Comparison of ENCODE assay signal across 8 mouse cellular contexts in the genomic region with DNA sequence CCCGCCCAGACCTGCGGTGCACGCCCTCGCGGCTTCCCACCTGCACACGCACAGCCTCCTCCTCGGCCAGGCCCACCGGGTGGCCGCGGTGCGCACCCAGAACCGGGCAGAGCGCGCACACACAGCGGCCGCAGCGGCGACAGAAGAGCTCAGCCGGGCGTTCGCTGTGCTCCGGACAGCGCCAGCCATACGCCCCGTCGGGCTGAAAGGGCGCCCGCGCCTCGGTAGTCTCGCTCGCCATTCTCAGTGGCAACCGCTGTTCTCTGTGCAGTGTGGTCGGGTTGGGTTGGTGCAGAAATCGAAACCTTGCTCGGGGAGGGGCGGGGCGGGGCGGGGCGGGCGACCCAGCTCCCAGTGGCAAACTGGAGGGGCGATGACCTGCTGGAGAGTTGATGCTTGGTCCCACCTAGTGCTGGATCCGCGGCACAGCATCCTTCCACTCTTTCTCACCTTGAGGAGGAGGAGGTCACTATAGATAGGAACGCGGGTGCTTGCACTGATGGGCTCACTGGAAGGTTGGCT. TPM values are rescaled to one million over a fixed set of nuclear protein-coding genes. Genes with fewer than 3 reads are reported as not detected.
DNase-seq lines count a peak whose midpoint lies in the region; ATAC-seq and TF ChIP-seq lines count a peak whose summit lies in the region.

A gene (minus strand): TSS at position 302 of the 522 bp plus-strand sequence.

- peak within 1 kb of the TSS; percentile 46 for H3K9ac ChIP-seq in hindbrain, embryonic 12.5 days
- H3K9ac ChIP-seq in liver, embryonic 11.5 days (ENCODE audit: low read depth, low read length), result peak within 1 kb of the TSS; percentile 70

- in situ Hi-C loops in Patski (cut with MboI; ENCODE audit: low pct_unique_long_range_greater_than_20kb), result no loop called here

- no peaks in the 10 kb centered on the region for H3K27me3 ChIP-seq in Patski
- peaks cover 66% of the 10 kb centered on the region for H3K27me3 ChIP-seq in erythroblast, embryonic 14.5 days (ENCODE audit: control insufficient read depth)
- H3K27me3 ChIP-seq in hindbrain, embryonic 12.5 days, result peaks cover 60% of the 10 kb centered on the region
- peaks cover 35% of the 10 kb centered on the region for H3K27me3 ChIP-seq in liver, embryonic 11.5 days (replicated peaks; ENCODE audit: control insufficient read depth, insufficient read depth, low read length)

- H3K4me2 ChIP-seq in hindbrain, embryonic 12.5 days (replicated peaks), result peak within 1 kb of the TSS; percentile 66
- peak within 1 kb of the TSS; percentile 97 for H3K4me2 ChIP-seq in liver, embryonic 11.5 days

- no peak within 1 kb of the TSS for H3K27ac ChIP-seq in hindbrain, embryonic 12.5 days
- H3K27ac ChIP-seq in liver, embryonic 11.5 days (ENCODE audit: low read depth, low read length), result peak within 1 kb of the TSS; percentile 67

- peaks cover 18% of the 10 kb centered on the region for H3K4me1 ChIP-seq in erythroblast, embryonic 14.5 days (ENCODE audit: control insufficient read depth)
- peaks cover 16% of the 10 kb centered on the region for H3K4me1 ChIP-seq in hindbrain, embryonic 12.5 days
- H3K4me1 ChIP-seq in liver, embryonic 11.5 days (replicated peaks; ENCODE audit: control insufficient read depth, insufficient read depth, low read length), result peaks cover 21% of the 10 kb centered on the region

- CTCF ChIA-PET in Patski (lab: Charles Lee), result no interaction called here

- WGBS in hindbrain, embryonic 12.5 days, result under 1% methylated on average over 46 of the region's 46 CpGs
- under 1% methylated on average over 46 of the region's 46 CpGs for WGBS in liver, embryonic 11.5 days

- POLR2A ChIA-PET in Patski (lab: Charles Lee), result no interaction called here

- peak; percentile 60 for ATAC-seq in Patski
- ATAC-seq in hindbrain, embryonic 12.5 days (ENCODE audit: low FRiP score), result peak; percentile 63; the same call in 1 of the 2 replicates
- peak; percentile 69 for ATAC-seq in liver, embryonic 11.5 days (replicated peaks; ENCODE audit: low FRiP score)
- peak; percentile 51 for ATAC-seq in monocyte, adult 5-6 weeks (replicated peaks; ENCODE audit: insufficient number of reproducible peaks, low FRiP score, low TSS enrichment, poor library complexity, severe bottlenecking)

- no peaks in the 10 kb centered on the region for H3K36me3 ChIP-seq in erythroblast, embryonic 14.5 days (ENCODE audit: control insufficient read depth)
- no peaks in the 10 kb centered on the region for H3K36me3 ChIP-seq in hindbrain, embryonic 12.5 days
- H3K36me3 ChIP-seq in liver, embryonic 11.5 days (ENCODE audit: control insufficient read depth, insufficient read depth, low read length), result no peaks in the 10 kb centered on the region

- peaks cover 2% of the 10 kb centered on the region; the same call in 1 of the 2 replicates for H3K9me3 ChIP-seq in erythroblast, embryonic 14.5 days (ENCODE audit: control insufficient read depth, low read length)
- no peaks in the 10 kb centered on the region for H3K9me3 ChIP-seq in hindbrain, embryonic 12.5 days (replicated peaks)
- H3K9me3 ChIP-seq in liver, embryonic 11.5 days (ENCODE audit: control insufficient read depth, low read length), result no peaks in the 10 kb centered on the region

- TF ChIP-seq CTCF in Patski (IDR thresholded peaks at IDR 0.05), result no peak

- DNase-seq in CD4-positive, CD25-positive, alpha-beta regulatory T cell, adult 2 months (ENCODE audit: low read depth, low spot score), result peak; percentile 90
- DNase-seq in Patski (ENCODE audit: low read depth, low spot score), result no peak
- DNase-seq in liver, embryonic 11.5 days (ENCODE audit: low spot score), result peak; percentile 71
- DNase-seq in thymus, postnatal 36 days, result peak; percentile 66 to 78
- DNase-seq in gastrocnemius, adult 18-20 months (ENCODE audit: low spot score), result no peak

- peak within 1 kb of the TSS; percentile 61 for H3K4me3 ChIP-seq in erythroblast, embryonic 14.5 days (replicated peaks)
- H3K4me3 ChIP-seq in hindbrain, embryonic 12.5 days, result peak within 1 kb of the TSS; percentile 43
- peak within 1 kb of the TSS; percentile 74 for H3K4me3 ChIP-seq in liver, embryonic 11.5 days (ENCODE audit: low read depth, low read length)

RNA-seq across cellular contexts. Expression of the gene that starts here (rescaled TPM):
- 0.44 TPM for polyA plus RNA-seq in Patski (2021)
- 0.03 and 0.38 TPM in 2 replicates for polyA plus RNA-seq in erythroblast, embryonic 14.5 days (2012)
- polyA plus RNA-seq in hindbrain, embryonic 12.5 days (2016; fragmentation: Nextera tagmentation; extraction: Ambion mirVana), result 0.95 and 1.7 TPM in 2 replicates
- 13.9 and 15.6 TPM in 2 replicates for polyA plus RNA-seq in liver, embryonic 11.5 days (2014; fragmentation: Nextera tagmentation; extraction: Ambion mirVana)
- total RNA-seq in monocyte, adult 5-6 weeks (2017), result 19.8 to 70.3 TPM (median 26.1 TPM) in 3 replicates
- under 1 TPM; 0.50 to 0.76 TPM for total RNA-seq in gastrocnemius, adult 18-20 months (2021)

Comparison
In these comparisons a context has a peak if more than half of its experiments do, and no peak if none do; other contexts are left out.
1. RNA of the gene that starts here (total RNA-seq): 19.8 to 70.3 TPM in monocyte, adult 5-6 weeks; 0.50 to 0.76 TPM in gastrocnemius, adult 18-20 months; every median in the first group is over 10 times any median in the second.
2. Peak in ATAC-seq in Patski; RNA of the gene not detected or under 1 TPM.
3. DNase-seq: peak in CD4-positive, CD25-positive, alpha-beta regulatory T cell, adult 2 months (single experiment), liver, embryonic 11.5 days (single experiment) and thymus, postnatal 36 days (2 of 2); none in Patski (single experiment) and gastrocnemius, adult 18-20 months (single experiment).
4. Peak in every context shown above with its lines, with median percentiles within 50 percentile points of each other: ATAC-seq and H3K4me3 ChIP-seq.